Mouse (Mus musculus): ENCODE results near the gene Pdcd11.

Gene Pdcd11

DNA sequence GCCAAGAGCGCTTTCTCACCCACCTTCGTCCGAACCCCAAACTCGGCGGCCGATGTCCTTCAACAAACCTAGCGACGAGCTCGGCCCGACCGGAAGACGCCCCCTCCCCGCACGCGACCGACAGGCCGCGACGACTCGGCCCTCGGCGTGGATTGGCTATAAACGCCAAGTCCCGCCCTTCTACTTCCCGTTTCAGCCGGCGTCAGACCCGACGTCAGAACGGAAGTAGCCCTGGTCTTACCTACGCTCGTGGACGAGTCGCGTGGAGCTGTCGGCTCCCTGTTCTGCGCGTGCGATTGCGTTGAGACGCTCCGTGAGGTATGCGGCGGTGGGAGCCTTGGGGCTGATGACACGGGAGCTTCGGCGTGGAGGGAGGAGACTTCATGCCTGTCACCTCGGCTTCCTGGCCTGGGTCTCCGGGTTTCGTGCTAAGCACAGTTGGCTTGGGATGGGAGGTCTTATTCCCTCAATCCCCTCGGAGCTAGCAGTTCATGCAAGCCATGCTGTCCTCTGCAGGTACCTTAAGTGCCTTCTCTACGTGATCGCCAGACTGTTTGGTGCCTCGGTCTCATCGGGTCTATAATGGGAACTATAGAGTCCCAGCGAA lies at the start of gene Pdcd11, which contains the start of gene Usmg5:
Pdcd11 (plus strand) TSS at position 219 of the 607 bp plus-strand sequence.
Usmg5 (minus strand) TSS at position 98 of the 607 bp plus-strand sequence.
- DNase-seq (ENCODE audit: low spot score in 2 of 2) = peak; percentile 90 to 96

DNA sequence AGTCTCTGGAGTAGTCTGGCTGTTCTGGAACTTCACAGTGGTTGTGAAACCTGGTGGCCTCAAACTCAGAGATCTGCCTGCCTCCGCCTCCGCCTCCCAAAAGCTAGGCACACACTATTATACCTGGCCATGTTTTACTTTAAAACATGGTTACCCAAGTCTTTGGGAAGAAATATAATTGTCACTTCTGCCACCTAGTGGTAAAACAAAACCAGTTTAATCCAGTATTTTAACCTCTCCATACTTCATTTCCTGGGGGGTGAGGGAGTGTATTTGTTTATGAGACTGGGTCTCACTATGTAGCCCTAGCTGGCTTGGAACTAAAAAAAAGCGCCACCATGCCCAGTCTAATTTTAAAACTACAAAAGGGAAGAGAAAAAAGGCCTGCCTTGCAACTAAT lies 47.0 kb upstream of the Pdcd11 start:
- DNase-seq (ENCODE audit: low spot score in 2 of 2) = peak in 1 of 2 experiments; percentile 16

DNA sequence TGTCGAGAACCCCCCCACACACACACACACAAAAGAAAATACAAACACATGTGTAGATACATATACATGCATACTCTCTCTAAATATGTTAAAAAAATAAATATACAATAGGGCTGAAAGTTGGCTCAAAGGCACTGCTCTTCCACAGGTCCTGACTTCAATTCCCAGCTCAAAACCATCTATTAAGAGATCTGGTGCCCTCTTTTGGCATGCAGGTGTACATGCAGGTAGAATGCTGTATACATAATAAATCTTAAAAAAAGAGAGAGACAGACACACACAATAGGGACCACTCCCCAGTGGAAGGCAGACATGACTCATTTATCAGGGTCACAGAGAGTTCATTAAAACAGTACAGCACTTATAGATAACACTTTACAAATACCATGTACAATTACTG lies 44.2 kb upstream of the Pdcd11 start:
- peak in 1 of 2 experiments; percentile 0 for DNase-seq (ENCODE audit: low spot score in 2 of 2)

DNA sequence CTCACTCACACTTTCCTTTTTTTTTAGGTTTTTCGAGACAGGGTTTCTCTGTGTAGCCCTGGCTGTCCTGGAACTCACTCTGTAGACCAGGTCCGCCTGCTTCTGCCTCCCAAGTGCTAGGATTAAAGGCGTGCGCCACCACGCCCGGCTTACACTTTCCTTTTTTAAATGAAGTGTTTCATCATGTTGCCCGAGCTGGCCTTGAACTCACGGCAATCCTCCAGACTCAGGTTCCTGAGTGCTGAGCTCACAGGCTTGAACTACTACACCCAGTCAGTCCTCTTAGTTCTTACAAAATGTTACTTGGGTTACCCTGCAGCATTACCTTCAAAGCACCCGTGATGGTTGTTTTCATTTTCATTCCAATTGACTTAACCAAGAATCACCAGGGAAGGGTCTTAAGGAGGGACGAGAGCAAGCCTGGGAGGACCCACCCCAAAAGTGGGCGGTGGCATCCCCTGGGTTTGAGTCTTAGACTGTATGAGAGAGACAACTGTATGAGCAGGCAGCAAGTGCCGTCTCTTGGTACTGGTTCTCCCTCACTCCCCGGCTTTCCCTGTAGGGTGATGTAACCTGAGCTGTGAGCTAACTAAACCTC lies 43.2 kb upstream of the Pdcd11 start:
- DNase-seq (ENCODE audit: low spot score in 2 of 2) = peak in 1 of 2 experiments; percentile 50

DNA sequence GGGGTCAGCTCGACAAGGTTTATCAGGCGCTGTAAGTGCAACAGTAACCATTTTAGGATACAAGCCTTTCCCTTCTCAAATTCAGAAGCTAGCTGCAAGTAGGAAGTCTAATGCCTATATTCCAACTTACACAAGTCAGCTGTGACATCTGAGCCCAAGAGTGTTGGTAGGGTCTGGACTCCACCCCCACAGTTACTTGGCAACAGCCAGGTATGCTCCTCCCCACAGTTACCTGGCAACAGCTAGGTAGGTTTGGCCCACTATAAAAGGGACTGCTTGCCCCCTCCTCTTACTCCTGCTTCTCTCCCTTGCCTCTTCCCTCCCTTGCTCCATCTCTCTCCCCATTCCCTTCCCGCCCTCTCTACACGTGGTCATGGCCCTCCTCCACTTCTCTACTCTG lies 41.5 kb upstream of the Pdcd11 start:
- DNase-seq (ENCODE audit: low spot score in 2 of 2) = peak in 1 of 2 experiments; percentile 10

DNA sequence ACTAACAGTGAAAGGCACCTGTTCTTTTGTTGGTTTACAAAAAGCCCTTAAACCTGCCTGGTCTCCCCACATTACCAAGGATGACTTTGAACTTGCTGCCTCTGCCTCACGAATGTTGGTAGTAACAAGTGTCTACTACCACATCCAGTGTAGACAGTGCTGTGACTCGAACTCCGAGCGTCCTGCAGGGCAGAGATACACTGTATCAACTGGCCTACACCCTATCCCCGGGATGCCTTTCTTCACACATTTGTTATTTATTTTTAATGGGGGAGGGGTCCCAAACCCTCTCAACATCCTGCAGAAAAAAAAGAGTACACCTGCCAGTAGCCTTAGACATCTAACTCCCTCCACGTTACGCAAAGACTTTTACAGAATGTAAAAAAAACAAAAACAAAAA lies 40.7 kb upstream of the Pdcd11 start:
- peak in 1 of 2 experiments; percentile 44 for DNase-seq (ENCODE audit: low spot score in 2 of 2)

DNA sequence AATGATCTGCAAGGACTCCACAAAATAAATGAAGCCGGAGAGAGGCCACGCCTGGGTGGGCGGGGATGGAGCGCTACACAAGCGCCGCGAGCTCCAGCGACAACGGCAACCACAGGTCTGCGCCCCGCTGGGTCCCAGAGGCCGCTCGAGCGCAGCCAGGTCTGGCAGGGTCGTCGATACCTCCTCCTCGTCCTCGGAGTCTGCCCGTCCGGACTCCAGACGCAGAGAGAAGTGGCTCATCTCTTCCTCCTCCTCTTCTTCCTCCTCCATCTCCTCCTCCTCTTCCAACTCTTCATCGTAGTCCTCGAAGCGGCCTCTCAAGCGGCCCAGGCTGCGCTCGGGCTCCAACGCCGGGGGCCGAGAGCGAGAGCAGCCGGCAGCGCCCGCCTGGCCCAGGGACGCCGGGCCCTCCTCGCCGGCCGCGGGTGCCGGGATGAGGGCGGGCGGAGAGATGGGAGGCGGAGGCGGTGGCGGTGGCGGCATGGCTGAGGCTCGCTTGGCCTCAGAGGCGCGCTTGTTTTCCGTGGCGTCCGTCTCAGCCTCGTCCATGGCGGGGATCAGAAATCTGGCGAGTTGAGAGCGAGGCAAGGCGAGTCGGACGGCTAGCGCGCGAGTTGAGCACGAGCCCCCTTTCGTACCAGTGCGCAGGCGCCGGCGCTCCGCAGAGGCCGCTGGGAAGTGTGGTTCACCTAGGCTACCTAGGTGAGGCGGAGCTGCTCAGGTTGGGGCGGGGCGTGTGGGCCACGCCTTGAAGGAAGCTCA lies 40.1 kb upstream of the Pdcd11 start, which contains the start of gene Pcgf6:
Pcgf6 (minus strand) TSS at position 636 of the 762 bp plus-strand sequence.
- DNase-seq (ENCODE audit: low spot score in 2 of 2) = peak; percentile 69 to 70

DNA sequence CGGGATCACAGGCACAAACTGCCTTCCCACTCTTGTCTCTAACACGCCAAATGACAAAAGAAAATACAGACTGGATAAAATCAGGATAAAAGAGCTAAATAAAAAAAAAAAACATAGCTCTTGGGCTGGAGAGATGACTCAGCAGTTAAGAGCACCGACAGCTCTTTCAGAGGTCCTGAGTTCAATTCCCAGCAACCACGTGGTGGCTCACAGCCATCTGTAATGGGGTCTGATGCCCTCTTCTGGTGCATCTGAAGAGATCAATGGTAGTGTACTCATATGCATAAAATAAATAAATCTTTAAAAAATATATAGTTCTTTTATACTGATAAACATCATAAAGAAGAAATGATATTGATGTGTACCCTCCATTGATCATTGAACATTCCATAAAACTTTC lies 37.6 kb upstream of the Pdcd11 start:
- DNase-seq (ENCODE audit: low spot score in 2 of 2) = peak in 1 of 2 experiments; percentile 29

DNA sequence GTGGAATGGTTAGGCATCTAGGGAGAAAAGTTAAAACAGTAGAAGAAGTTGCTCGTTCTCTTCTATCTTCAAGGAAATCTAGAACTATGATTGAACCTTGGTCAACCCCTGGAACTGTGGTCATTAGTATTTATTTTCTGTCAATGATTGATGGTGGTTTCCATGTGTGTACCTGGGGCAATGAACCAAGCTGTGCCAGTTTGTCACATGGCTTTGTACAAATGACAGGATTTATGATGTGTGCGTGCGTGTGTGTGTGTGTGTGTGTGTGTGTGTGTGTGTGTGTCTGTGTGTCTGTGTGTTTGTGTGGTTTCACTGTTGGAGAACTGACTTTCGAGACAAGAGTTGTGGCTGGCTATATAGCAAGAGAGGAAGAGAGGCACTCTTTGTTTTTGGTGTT lies 37.1 kb upstream of the Pdcd11 start:
- DNase-seq (ENCODE audit: low spot score in 2 of 2) = no peak

DNA sequence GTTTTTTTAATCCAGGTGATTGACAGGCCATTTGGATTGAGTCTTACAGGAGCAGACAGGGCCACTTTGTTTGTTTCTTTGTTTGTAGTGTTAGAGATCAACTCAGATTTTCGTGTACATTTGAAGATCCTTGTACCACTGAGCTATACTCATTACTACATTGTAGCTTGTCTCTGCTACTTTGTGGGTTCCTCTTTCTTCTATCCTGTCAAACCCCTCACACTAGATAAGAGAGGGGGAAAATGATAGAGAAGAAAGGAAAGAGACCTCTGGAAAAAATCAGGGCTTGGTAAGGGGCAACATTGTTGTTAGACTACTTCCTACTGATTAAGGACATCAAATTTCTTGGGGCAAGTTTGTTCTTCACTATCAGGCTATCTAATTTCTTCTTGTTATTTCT lies 32.9 kb upstream of the Pdcd11 start:
- DNase-seq (ENCODE audit: low spot score in 2 of 2) = no peak

DNA sequence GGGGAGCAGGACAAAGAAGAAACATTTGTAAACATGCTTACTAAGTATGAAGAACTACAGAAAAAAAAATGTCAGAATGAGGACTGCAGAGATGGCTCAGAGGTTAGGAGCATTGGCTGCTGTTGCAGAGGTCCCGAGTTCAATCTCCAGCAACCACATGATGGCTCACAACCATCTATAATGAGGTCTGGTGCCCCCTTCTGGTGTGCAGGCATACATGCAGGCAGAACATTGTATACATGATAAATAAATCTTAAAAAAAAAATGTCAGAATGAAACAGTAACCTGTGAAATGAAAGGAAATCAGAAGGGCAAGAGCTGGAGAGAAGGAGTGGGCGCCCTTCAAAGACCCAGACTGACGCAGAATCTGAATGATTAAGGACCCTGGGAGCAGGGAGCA lies 24.7 kb upstream of the Pdcd11 start:
- no peak for DNase-seq (ENCODE audit: low spot score in 2 of 2)

DNA sequence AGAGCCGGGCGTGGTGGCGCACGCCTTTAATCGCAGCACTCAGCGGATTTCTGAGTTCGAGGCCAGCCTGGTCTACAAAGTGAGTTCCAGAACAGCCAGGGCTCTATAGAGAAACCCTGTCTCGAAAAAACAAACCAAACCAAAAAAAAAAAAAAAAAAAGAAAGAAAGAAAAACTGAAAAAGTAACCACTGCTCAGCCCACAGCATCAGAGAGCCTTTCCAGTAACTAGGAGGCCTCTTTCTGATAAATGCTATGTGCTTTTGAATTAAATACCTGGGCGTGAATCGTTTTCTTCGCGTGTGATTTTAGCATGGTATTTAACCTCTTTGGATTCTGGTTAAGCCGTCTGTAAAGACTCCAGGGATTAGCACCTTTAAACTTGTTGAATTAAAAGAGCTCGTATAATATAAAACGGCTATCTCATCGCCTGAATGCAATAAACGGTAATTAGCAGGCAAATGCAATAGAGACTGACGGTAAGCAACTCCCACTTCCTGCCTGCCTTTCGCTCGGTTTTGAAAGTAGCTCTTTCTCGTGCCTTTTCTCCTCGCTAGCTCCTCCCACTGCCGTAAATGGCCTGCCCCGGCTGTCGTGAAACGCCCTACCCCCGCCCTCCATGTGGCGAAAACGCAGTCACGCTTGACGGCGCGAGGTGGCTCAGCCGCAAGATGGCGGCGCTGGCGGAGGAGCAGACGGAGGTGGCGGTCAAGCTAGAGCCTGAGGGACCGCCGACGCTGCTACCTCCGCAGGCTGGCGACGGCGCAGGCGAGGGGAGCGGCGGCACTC lies 23.3 kb upstream of the Pdcd11 start, which contains the start of gene Taf5:
Taf5 (plus strand) TSS at position 651 of the 787 bp plus-strand sequence.
- peak; percentile 95 to 97 for DNase-seq (ENCODE audit: low spot score in 2 of 2)

DNA sequence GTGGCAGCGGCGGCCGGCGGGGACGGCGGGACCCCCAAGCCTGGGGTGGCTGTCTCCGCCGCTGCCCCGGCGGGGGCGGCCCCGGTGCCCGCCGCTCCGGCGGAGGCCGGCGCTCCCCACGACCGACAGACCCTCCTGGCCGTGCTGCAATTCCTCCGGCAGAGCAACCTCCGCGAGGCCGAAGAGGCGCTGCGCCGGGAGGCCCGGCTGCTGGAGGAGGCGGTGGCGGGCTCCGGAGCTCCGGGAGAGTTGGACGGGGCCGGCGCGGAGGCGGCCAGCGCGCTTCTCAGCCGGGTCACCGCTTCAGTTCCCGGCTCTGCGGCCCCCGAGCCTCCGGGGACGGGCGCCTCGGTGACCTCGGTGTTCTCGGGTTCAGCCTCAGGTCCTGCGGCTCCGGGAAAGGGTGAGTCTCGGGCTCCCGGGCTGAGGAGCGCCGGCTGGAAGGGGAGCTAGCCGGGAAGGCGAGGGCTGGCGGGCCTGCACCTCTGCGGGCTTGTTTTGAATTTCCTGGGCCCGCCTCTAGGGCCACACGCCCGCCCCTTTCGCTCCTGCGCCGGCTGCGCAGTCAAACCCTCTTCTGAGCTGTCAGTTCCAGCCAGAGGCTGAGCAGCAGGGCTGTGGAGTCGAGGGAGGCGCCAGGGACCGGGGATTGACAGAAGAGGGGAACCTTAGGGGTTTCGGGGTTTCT lies 22.5 kb upstream of the Pdcd11 start:
- peak; percentile 80 to 82 for DNase-seq (ENCODE audit: low spot score in 2 of 2)

DNA sequence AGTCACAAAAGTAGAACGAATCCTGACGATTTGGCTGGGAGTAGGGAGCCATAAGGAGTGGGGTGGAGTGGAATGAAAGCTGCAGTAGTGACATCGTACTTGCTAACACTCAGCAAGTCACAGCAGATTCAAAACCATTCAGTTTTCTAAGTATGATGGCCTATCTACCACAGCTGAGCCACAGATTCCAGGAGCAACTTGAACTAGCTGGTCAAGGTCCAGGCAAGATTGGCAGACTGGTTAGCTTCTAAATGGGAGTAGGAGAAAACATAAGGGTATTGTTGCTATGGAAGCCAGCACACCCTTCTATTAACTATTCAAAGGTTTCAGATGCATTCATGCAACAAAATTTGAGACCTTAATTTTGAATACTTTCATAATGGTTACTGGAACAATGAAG lies 2.3 kb upstream of the Pdcd11 start:
- DNase-seq (ENCODE audit: low spot score in 2 of 2) = no peak

DNA sequence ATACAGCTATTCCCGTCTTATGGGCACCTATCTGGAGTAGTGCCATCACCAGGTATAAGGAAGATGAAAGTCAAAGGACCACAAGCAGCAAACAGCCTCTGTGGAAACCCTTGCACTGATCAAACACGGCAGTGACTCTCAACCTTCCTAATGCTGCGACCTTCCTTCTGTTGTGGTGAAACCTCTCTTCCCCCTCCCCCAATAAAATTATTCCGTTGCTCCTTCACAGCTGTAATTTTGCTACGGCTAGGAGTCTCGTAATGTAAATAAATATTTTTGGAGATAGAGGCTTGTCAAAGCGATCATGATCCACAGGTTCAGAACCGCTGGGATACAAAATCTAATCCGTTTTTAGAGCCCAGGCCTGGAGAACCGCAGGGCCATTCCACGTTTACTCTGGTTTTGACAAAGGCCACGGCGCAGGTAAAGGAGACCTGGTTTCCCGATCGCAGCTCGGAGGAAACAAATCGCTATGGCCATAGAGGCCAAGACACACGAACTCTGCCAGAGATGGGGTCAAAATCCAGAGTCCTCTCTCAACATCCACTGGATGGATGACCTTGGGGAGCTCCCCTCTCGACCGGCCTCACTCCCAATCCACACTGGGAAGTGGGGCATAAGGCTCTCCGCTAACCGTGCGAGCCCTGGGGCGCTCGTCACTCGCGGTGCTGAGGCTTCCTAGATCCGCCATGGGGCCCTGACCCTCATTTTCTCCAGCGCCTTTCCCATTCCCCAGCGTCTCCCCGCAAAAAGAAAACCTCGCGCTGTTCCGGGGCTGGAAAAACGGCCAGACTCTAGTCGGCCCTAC lies 646 bp upstream of the Pdcd11 start:
- DNase-seq (ENCODE audit: low spot score in 2 of 2) = no peak

DNA sequence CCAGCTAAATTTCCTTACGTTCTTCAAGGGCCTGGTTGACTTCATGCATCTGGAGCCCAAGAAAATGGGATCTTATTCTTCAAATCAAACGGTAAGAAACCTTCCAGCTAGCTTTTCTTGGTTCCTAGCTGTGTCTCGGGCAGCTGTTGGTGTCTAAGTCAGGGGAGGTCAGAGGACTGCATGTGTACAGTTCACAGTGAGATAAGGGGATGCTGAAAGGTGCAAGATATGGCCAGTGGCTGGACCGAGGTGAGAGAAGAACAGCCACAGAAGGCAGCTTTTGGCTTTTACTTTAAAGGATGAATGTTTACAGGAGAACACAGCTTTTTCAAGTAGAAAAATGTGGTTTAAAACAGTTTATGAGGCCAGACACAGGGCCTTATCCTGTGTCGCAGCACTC lies 10.5 kb downstream of the Pdcd11 start:
- DNase-seq (ENCODE audit: low spot score in 2 of 2) = no peak

DNA sequence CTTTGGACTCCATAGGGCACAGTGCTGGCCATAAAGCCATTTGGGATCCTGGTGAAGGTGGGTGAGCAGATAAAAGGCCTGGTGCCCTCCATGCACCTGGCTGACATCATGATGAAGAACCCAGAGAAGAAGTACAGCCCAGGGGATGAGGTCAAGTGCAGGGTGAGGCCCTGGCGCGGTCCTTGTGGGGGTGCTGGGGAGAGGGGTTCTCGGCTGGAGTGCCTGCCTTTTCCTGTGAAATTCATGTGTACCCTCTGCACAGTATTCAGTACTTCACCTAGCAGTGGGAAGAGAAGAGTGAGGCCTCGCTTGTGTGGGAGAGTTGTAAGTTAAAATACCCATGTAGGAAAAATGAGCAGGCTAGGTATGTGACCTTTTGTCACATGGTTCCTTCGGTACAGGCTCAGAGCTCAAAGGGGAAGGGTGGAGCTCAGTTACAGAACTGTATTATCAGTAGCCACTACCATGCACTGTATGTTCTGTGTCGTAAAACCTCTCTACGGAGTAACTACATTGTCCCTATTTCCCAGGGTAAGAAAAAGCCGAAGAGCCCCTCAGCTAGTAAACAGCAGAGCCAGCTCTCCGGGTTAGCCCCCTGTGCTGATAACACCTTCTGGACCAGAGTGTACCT lies 14.2 kb downstream of the Pdcd11 start:
- no peak for DNase-seq (ENCODE audit: low spot score in 2 of 2)

DNA sequence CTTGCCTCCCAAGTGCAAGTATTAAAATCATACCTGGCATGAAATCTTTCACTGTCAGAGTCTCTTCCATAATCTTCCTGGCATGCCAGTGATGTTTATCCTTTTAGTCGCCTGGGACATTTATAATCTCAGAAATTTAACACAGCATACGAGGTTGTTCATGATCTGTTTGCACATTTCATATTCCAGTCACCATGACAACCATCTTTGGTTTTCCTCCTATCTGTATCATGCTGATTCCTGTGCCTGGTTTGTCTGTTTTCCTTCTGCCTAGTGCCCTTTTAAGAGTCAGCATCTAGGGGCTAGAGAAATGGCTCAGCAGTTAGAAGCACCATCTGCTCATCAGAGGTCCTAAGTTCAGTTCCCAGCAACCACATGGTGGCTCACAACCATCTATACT lies 28.1 kb downstream of the Pdcd11 start:
- DNase-seq (ENCODE audit: low spot score in 2 of 2) = no peak

DNA sequence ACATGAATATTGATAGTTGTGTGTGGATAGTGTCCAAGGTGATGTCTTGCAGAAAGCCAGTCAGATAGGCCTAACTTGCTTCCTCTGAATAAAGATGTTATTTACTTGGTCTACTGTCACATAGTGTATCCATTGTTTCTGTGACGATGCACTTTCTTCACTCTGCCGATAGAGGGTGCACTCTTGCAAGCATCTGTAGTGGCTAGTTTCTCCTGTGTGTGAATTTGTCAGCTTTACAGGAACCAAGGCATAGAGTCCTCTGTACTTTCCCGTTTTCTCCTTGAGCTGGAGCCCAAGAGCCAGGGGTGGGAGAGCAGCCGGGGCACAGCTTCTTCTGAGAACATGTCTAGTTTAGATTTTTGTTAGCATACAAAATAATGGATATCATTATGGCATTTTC lies 30.5 kb downstream of the Pdcd11 start:
- no peak for DNase-seq (ENCODE audit: low spot score in 2 of 2)

DNA sequence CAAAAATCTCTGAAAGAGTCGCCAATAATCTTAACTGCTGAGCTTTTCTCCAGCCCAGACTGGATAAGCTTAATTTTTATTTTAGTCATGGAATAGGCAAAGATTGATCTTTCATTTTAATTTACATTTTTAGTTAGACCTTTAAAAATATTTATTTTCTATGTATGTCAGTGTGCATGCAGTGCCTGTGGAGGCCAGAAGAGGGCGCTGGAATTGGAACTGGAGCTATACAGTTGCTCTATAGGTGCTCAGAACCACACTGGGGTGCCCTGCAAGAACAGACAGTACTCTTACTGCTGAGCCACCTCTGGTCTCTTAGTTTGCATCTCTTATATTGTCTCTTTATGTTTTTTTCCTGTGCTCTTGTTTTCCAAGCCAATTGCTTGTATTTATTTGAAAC lies 32.2 kb downstream of the Pdcd11 start:
- DNase-seq (ENCODE audit: low spot score in 2 of 2) = no peak

All from urinary bladder, postnatal 4 days (tissue).